Comparison of ENCODE assay signal across 11 mouse cellular contexts in genomic region chr5:90884628-90885242, GRCm38 (mm10). TPM values are rescaled to one million over a fixed set of nuclear protein-coding genes. Genes with fewer than 3 reads are reported as not detected.
DNase-seq lines count a peak whose midpoint lies in the region; ATAC-seq lines count a peak whose summit lies in the region.
"Had no signal": no experiment of that assay in that cellular context is flagged by ENCODE, and none has a peak within 500 bp of the region (broad histone marks: within the 10 kb centered on the region; RNA-seq: fewer than 3 reads in every experiment).

No protein-coding gene starts in this region.

- H3K27ac ChIP-seq in forebrain, embryonic 15.5 days (replicated peaks) = no peak overlapping the region
- H3K27ac ChIP-seq in forebrain, embryonic 10.5 days = no peak overlapping the region
- no peak overlapping the region for H3K27ac ChIP-seq in lung, embryonic 15.5 days

- WGBS in forebrain, embryonic 15.5 days = 69% methylated on average over 2 of the region's 2 CpGs
- WGBS in forebrain, embryonic 10.5 days = 84% methylated on average over 2 of the region's 2 CpGs
- 32% methylated on average over 2 of the region's 2 CpGs for WGBS in lung, embryonic 15.5 days

- H3K9me3 ChIP-seq in forebrain, embryonic 15.5 days = no peaks in the 10 kb centered on the region
- H3K9me3 ChIP-seq in forebrain, embryonic 10.5 days = no peaks in the 10 kb centered on the region; the same call in 1 of the 2 replicates
- no peaks in the 10 kb centered on the region for H3K9me3 ChIP-seq in lung, embryonic 15.5 days

- H3K9ac ChIP-seq in forebrain, embryonic 15.5 days (replicated peaks) = no peak overlapping the region
- H3K9ac ChIP-seq in lung, embryonic 15.5 days = no peak overlapping the region

- H3K4me1 ChIP-seq in forebrain, embryonic 15.5 days = no peaks in the 10 kb centered on the region
- no peaks in the 10 kb centered on the region for H3K4me1 ChIP-seq in forebrain, embryonic 10.5 days
- H3K4me1 ChIP-seq in lung, embryonic 15.5 days = peaks cover 13% of the 10 kb centered on the region; the same call in 1 of the 2 replicates

- intact Hi-C loops in heart, postnatal 10 days (cut with DNase I) = loop anchor here (5.0 to 10.0 kb wide), 2 partner anchors 112 to 660 kb away; partner anchors contain the start of genes Cox18 and Pf4
- intact Hi-C loops in gastrocnemius, postnatal 36 days (cut with DNase I) = no loop called here

- DNase-seq in forebrain, embryonic 10.5 days (ENCODE audit: extremely low spot score, low spot score) = no peak
- no peak for DNase-seq in lung, adult 18-20 months
- DNase-seq in heart, postnatal 10 days = peak; percentile 23 to 29
- peak; percentile 32 to 63 for DNase-seq in lung, postnatal 4 days
- no peak for DNase-seq in gastrocnemius, postnatal 36 days
- no peak for DNase-seq in frontal cortex, postnatal 10 days (ENCODE audit: low spot score in 2 of 2)

- H3K27me3 ChIP-seq in forebrain, embryonic 15.5 days = no peaks in the 10 kb centered on the region
- 0 out of 2 replicates have a peak, but pooled peaks cover 4% of the 10 kb centered on the region for H3K27me3 ChIP-seq in forebrain, embryonic 10.5 days (ENCODE audit: poor library complexity, severe bottlenecking)
- H3K27me3 ChIP-seq in lung, embryonic 15.5 days = no peaks in the 10 kb centered on the region
- H3K27me3 ChIP-seq: Patski had no signal

- no peak overlapping the region for H3K4me3 ChIP-seq in forebrain, embryonic 15.5 days
- H3K4me3 ChIP-seq in forebrain, embryonic 10.5 days = no peak overlapping the region
- no peak overlapping the region for H3K4me3 ChIP-seq in lung, embryonic 15.5 days

- H3K4me2 ChIP-seq in forebrain, embryonic 15.5 days (replicated peaks) = no peak overlapping the region
- no peak overlapping the region for H3K4me2 ChIP-seq in lung, embryonic 15.5 days

- no peaks in the 10 kb centered on the region for H3K36me3 ChIP-seq in forebrain, embryonic 15.5 days
- no peaks in the 10 kb centered on the region for H3K36me3 ChIP-seq in forebrain, embryonic 10.5 days (replicated peaks)
- no peaks in the 10 kb centered on the region for H3K36me3 ChIP-seq in lung, embryonic 15.5 days

- 0 out of 2 replicates have a peak, but pooled peaks have one; percentile 29 for ATAC-seq in forebrain, embryonic 15.5 days (replicated peaks)
- ATAC-seq in lung, embryonic 15.5 days (ENCODE audit: borderline replicate concordance, extremely low read depth, low FRiP score, low TSS enrichment) = peak; percentile 68; the same call in 1 of the 2 replicates
- ATAC-seq: Patski had no signal

RNA-seq across cellular contexts. Expression of gene Cxcl1, which starts 6.3 kb away (rescaled TPM):
- 0.24 TPM in 1 of 2 replicates, not detected in the other for polyA plus RNA-seq in forebrain, embryonic 15.5 days (2015; fragmentation: Nextera tagmentation; extraction: Ambion mirVana)
- not detected in 2 replicates for polyA plus RNA-seq in forebrain, embryonic 10.5 days (2016; fragmentation: Nextera tagmentation; extraction: Ambion mirVana)
- polyA plus RNA-seq in lung, embryonic 15.5 days (2015; fragmentation: Nextera tagmentation; extraction: Ambion mirVana) = 0.40 and 0.69 TPM in 2 replicates
- total RNA-seq in heart, postnatal 10 days (2021) = under 1 TPM; 0.69 to 0.74 TPM
- under 1 TPM in 1 of 2 experiments, not detected in 1; 0.36 TPM for total RNA-seq in gastrocnemius, postnatal 36 days (2021)
- total RNA-seq: hematopoietic stem cell, adult 5-6 weeks had no signal
- polyA plus RNA-seq: neural tube, embryonic 14.5 days had no signal

RNA-seq across cellular contexts. Expression of gene Cxcl2, which starts 18.9 kb away (rescaled TPM):
- not detected in 2 replicates for polyA plus RNA-seq in forebrain, embryonic 15.5 days (2015; fragmentation: Nextera tagmentation; extraction: Ambion mirVana)
- polyA plus RNA-seq in forebrain, embryonic 10.5 days (2016; fragmentation: Nextera tagmentation; extraction: Ambion mirVana) = not detected in 2 replicates
- polyA plus RNA-seq in lung, embryonic 15.5 days (2015; fragmentation: Nextera tagmentation; extraction: Ambion mirVana) = not detected in 2 replicates
- not detected for total RNA-seq in heart, postnatal 10 days (2021)
- not detected for total RNA-seq in gastrocnemius, postnatal 36 days (2021)
- polyA plus RNA-seq: neural tube, embryonic 14.5 days had no signal

RNA-seq across cellular contexts. Expression of gene Mthfd2l, which starts 46.2 kb away (rescaled TPM):
- polyA plus RNA-seq in forebrain, embryonic 15.5 days (2015; fragmentation: Nextera tagmentation; extraction: Ambion mirVana) = 69.0 and 70.5 TPM in 2 replicates
- polyA plus RNA-seq in forebrain, embryonic 10.5 days (2016; fragmentation: Nextera tagmentation; extraction: Ambion mirVana) = 56.4 and 59.6 TPM in 2 replicates
- polyA plus RNA-seq in lung, embryonic 15.5 days (2015; fragmentation: Nextera tagmentation; extraction: Ambion mirVana) = 44.2 and 45.6 TPM in 2 replicates
- 10 to 100 TPM; 16.2 to 19.2 TPM for total RNA-seq in heart, postnatal 10 days (2021)
- 1 to 10 TPM; 5.4 to 7.8 TPM for total RNA-seq in gastrocnemius, postnatal 36 days (2021)

Comparison
In these comparisons a context has a peak if more than half of its experiments do, and no peak if none do; other contexts are left out.
1. DNase-seq: peak in heart, postnatal 10 days (2 of 2) and lung, postnatal 4 days (2 of 2); none in forebrain, embryonic 10.5 days (single experiment), lung, adult 18-20 months (0 of 2), gastrocnemius, postnatal 36 days (0 of 2) and frontal cortex, postnatal 10 days (0 of 2).